Mouse (Mus musculus) megakaryocyte, embryonic 14.5 days (primary cell): ENCODE measurements around the gene Galnt6.

Experiments used
- FLI1 ChIP-seq: IDR thresholded peaks from 2 replicates; pipeline ENCODE4 v1.6.1; 2012; ENCODE audit warnings: low read length, inconsistent platforms, mixed read lengths
- GATA1 ChIP-seq: IDR thresholded peaks from 3 replicates; pipeline ENCODE4 v1.6.1; 2012; ENCODE audit warnings: mixed read lengths, low read length, inconsistent platforms, borderline replicate concordance

DNA sequence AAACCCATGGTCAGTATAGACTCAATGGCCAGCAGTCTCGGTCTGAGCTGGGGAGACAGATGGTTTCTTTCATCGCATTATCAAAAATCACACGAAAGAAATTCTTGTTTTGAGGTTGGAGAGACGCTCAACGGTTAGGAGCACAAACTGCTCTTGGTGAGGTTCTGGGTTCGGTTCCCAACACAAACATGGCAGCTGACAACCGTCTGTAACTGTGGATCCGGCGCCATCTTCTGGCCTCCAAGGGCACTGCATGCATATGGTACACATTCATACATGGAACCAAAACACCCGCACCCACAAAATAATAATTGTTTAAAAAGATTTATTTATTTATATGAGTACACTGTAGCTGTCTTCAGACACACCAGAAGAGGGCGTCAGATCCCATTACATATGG, 10.6 kb downstream of the Galnt6 start:
- TF ChIP-seq GATA1 (no peak), FLI1 (no peak)
